Mouse (Mus musculus) forebrain, embryonic 12.5 days (tissue): Measurements from ENCODE around the gene Lsamp. TPM values are rescaled to one million over a fixed set of nuclear protein-coding genes. Genes with fewer than 3 reads are reported as not detected.

Source experiments
- ATAC-seq: fragments of 200-750 bp; cut with Nextera tagmentation; 2 replicates; pipeline ENCODE4 v1.8.0; 2017; ENCODE audit warnings: moderate TSS enrichment; ENCODE audit not compliant: low FRiP score
- H3K27ac ChIP-seq: fragments of 300-500 bp; sonication (generic); 2 replicates; pipeline ENCODE4 v1.5.1; 2016; ENCODE audit warnings: mild to moderate bottlenecking
- H3K27me3 ChIP-seq: fragments of 300-500 bp; sonication (generic); 2 replicates; pipeline ENCODE4 v1.6.1; 2016; ENCODE audit warnings: mild to moderate bottlenecking
- H3K36me3 ChIP-seq: fragments of 300-500 bp; sonication (generic); replicated peaks from 2 replicates; pipeline ENCODE4 v1.6.1; 2016; ENCODE audit warnings: mild to moderate bottlenecking
- H3K4me1 ChIP-seq: fragments of 300-500 bp; sonication (generic); 2 replicates; pipeline ENCODE4 v1.6.1; 2016
- H3K4me2 ChIP-seq: fragments of 300-500 bp; sonication (generic); 2 replicates; pipeline ENCODE4 v1.6.1; 2016; ENCODE audit warnings: mild to moderate bottlenecking, moderate library complexity
- H3K4me3 ChIP-seq: fragments of 300-500 bp; sonication (generic); replicated peaks from 2 replicates; pipeline ENCODE4 v1.5.1; 2016; ENCODE audit warnings: mild to moderate bottlenecking
- H3K9ac ChIP-seq: fragments of 300-500 bp; sonication (generic); 2 replicates; pipeline ENCODE4 v1.6.1; 2016; ENCODE audit warnings: mild to moderate bottlenecking
- H3K9me3 ChIP-seq: fragments of 300-500 bp; sonication (generic); 2 replicates; pipeline ENCODE4 v1.6.1; 2016
- WGBS: fragments of 180-500 bp; shearing (Covaris S2); methylation state at CpG from one replicate; pipeline ENCODE4 v1.1.7; 2016; 5-methylcytosine and 5-hydroxymethylcytosine counted together
- polyA plus RNA-seq: library from polyadenylated mRNA; unstranded; fragments of >200 nt; fragmentation: Nextera tagmentation; extraction: Ambion mirVana; gene quantifications from 2 replicates; pipeline ENCODE4 v1.2.1, GENCODE M21; 2016

Lsamp gene
- polyA plus RNA-seq, 1 experiment from 2014 or later: 24.6 TPM

GRCm38 (mm10) chr16:42033449-42033848 is 2049.3 kb downstream of the Lsamp start:
- no peak overlapping the region for H3K9ac ChIP-seq
- H3K9me3 ChIP-seq: no peaks in the 10 kb centered on the region
- WGBS: 99% methylated on average over 2 of the region's 2 CpGs
- H3K36me3 ChIP-seq: no peaks in the 10 kb centered on the region
- no peak overlapping the region for H3K4me2 ChIP-seq
- no peaks in the 10 kb centered on the region for H3K4me1 ChIP-seq
- H3K27ac ChIP-seq: no peak overlapping the region
- H3K27me3 ChIP-seq: no peaks in the 10 kb centered on the region
- no peak for ATAC-seq
- no peak overlapping the region for H3K4me3 ChIP-seq

- H3K4me1 ChIP-seq: no peaks in the 10 kb centered on the region
- no peak overlapping the region for H3K9ac ChIP-seq
- no peak overlapping the region for H3K4me2 ChIP-seq
- no peak for ATAC-seq
- H3K4me3 ChIP-seq: no peak overlapping the region
- no peak overlapping the region for H3K27ac ChIP-seq
- no peaks in the 10 kb centered on the region for H3K36me3 ChIP-seq
- H3K27me3 ChIP-seq: no peaks in the 10 kb centered on the region
- no peaks in the 10 kb centered on the region for H3K9me3 ChIP-seq
Observed at GRCm38 (mm10) chr16:42048138-42048537, 2064.0 kb downstream of the Lsamp start.

GRCm38 (mm10) chr16:42059927-42060326 is 2075.8 kb downstream of the Lsamp start:
- H3K36me3 ChIP-seq: no peaks in the 10 kb centered on the region
- H3K4me3 ChIP-seq: no peak overlapping the region
- no peaks in the 10 kb centered on the region for H3K4me1 ChIP-seq
- H3K27ac ChIP-seq: no peak overlapping the region
- H3K4me2 ChIP-seq: no peak overlapping the region
- H3K9me3 ChIP-seq: no peaks in the 10 kb centered on the region
- no peak for ATAC-seq
- 80% methylated on average over 3 of the region's 3 CpGs for WGBS
- H3K9ac ChIP-seq: no peak overlapping the region
- no peaks in the 10 kb centered on the region for H3K27me3 ChIP-seq

GRCm38 (mm10) chr16:42074325-42074724 is 2090.2 kb downstream of the Lsamp start:
- Histone ChIP-seq H3K4me2 (no peak overlapping the region), H3K27ac (no peak overlapping the region), H3K9me3 (no peaks in the 10 kb centered on the region), H3K9ac (no peak overlapping the region), H3K27me3 (no peaks in the 10 kb centered on the region), H3K36me3 (no peaks in the 10 kb centered on the region), H3K4me3 (no peak overlapping the region), H3K4me1 (no peaks in the 10 kb centered on the region)
- WGBS: 82% methylated on average over 3 of the region's 3 CpGs
- ATAC-seq: no peak

- Histone ChIP-seq H3K9me3 (no peaks in the 10 kb centered on the region), H3K4me2 (no peak overlapping the region), H3K27me3 (no peaks in the 10 kb centered on the region), H3K4me1 (no peaks in the 10 kb centered on the region), H3K4me3 (no peak overlapping the region), H3K9ac (no peak overlapping the region), H3K36me3 (no peaks in the 10 kb centered on the region), H3K27ac (no peak overlapping the region)
- no peak for ATAC-seq
- 79% methylated on average over 4 of the region's 4 CpGs for WGBS
Observed at GRCm38 (mm10) chr16:42079573-42079972, 2095.4 kb downstream of the Lsamp start.

- Histone ChIP-seq H3K4me3 (no peak overlapping the region), H3K36me3 (no peaks in the 10 kb centered on the region), H3K27me3 (no peaks in the 10 kb centered on the region), H3K27ac (no peak overlapping the region), H3K4me1 (no peaks in the 10 kb centered on the region), H3K9ac (no peak overlapping the region), H3K4me2 (no peak overlapping the region), H3K9me3 (no peaks in the 10 kb centered on the region)
- no peak for ATAC-seq
- WGBS: 74% methylated on average over 2 of the region's 2 CpGs
Observed at GRCm38 (mm10) chr16:42081611-42082010, 2097.4 kb downstream of the Lsamp start.

- no peak overlapping the region for H3K27ac ChIP-seq
- H3K4me1 ChIP-seq: no peaks in the 10 kb centered on the region
- no peaks in the 10 kb centered on the region for H3K9me3 ChIP-seq
- H3K9ac ChIP-seq: no peak overlapping the region
- H3K4me3 ChIP-seq: no peak overlapping the region
- H3K27me3 ChIP-seq: no peaks in the 10 kb centered on the region
- ATAC-seq: no peak
- H3K4me2 ChIP-seq: no peak overlapping the region
- no peaks in the 10 kb centered on the region for H3K36me3 ChIP-seq
- 91% methylated on average over 1 of the region's 1 CpGs for WGBS
Observed at GRCm38 (mm10) chr16:42097510-42097909, 2113.3 kb downstream of the Lsamp start.

- Histone ChIP-seq H3K4me3 (no peak overlapping the region), H3K9me3 (no peaks in the 10 kb centered on the region), H3K36me3 (no peaks in the 10 kb centered on the region), H3K4me1 (no peaks in the 10 kb centered on the region), H3K27ac (no peak overlapping the region), H3K9ac (no peak overlapping the region), H3K27me3 (no peaks in the 10 kb centered on the region), H3K4me2 (no peak overlapping the region)
- ATAC-seq: no peak
- 78% methylated on average over 2 of the region's 2 CpGs for WGBS
Observed at GRCm38 (mm10) chr16:42102186-42102585, 2118.0 kb downstream of the Lsamp start.

GRCm38 (mm10) chr16:42102635-42103034 is 2118.5 kb downstream of the Lsamp start:
- H3K36me3 ChIP-seq: no peaks in the 10 kb centered on the region
- WGBS: 84% methylated on average over 8 of the region's 8 CpGs
- no peak for ATAC-seq

GRCm38 (mm10) chr16:42112251-42112650 is 2128.1 kb downstream of the Lsamp start:
- no peaks in the 10 kb centered on the region for H3K36me3 ChIP-seq
- 91% methylated on average over 1 of the region's 1 CpGs for WGBS
- H3K4me3 ChIP-seq: no peak overlapping the region
- no peaks in the 10 kb centered on the region for H3K9me3 ChIP-seq
- ATAC-seq: no peak
- no peak overlapping the region for H3K9ac ChIP-seq
- H3K27ac ChIP-seq: no peak overlapping the region
- no peaks in the 10 kb centered on the region for H3K27me3 ChIP-seq
- no peak overlapping the region for H3K4me2 ChIP-seq
- H3K4me1 ChIP-seq: no peaks in the 10 kb centered on the region

More at GRCm38 (mm10) chr16:42102635-42103034, 2118.5 kb downstream of the Lsamp start:
- H3K27me3 ChIP-seq: no peaks in the 10 kb centered on the region
- H3K9me3 ChIP-seq: no peaks in the 10 kb centered on the region
- no peak overlapping the region for H3K4me3 ChIP-seq
- no peak overlapping the region for H3K4me2 ChIP-seq
- H3K27ac ChIP-seq: no peak overlapping the region
- no peaks in the 10 kb centered on the region for H3K4me1 ChIP-seq
- H3K9ac ChIP-seq: no peak overlapping the region

- Histone ChIP-seq H3K36me3 (no peaks in the 10 kb centered on the region), H3K4me1 (no peaks in the 10 kb centered on the region), H3K4me2 (no peak overlapping the region), H3K9me3 (no peaks in the 10 kb centered on the region), H3K9ac (no peak overlapping the region), H3K4me3 (no peak overlapping the region), H3K27ac (no peak overlapping the region), H3K27me3 (no peaks in the 10 kb centered on the region)
- no peak for ATAC-seq
- 90% methylated on average over 2 of the region's 2 CpGs for WGBS
Observed at GRCm38 (mm10) chr16:42113246-42113645, 2129.1 kb downstream of the Lsamp start.

- ATAC-seq: no peak
- Histone ChIP-seq H3K9ac (no peak overlapping the region), H3K36me3 (no peaks in the 10 kb centered on the region), H3K27me3 (no peaks in the 10 kb centered on the region), H3K27ac (no peak overlapping the region), H3K4me3 (no peak overlapping the region), H3K4me2 (no peak overlapping the region), H3K9me3 (no peaks in the 10 kb centered on the region), H3K4me1 (no peaks in the 10 kb centered on the region)
- 95% methylated on average over 6 of the region's 6 CpGs for WGBS
Observed at GRCm38 (mm10) chr16:42121788-42122187, 2137.6 kb downstream of the Lsamp start.

GRCm38 (mm10) chr16:42123826-42124225 is 2139.7 kb downstream of the Lsamp start:
- Histone ChIP-seq H3K9ac (no peak overlapping the region), H3K4me2 (no peak overlapping the region), H3K4me3 (no peak overlapping the region), H3K27me3 (no peaks in the 10 kb centered on the region), H3K27ac (no peak overlapping the region), H3K4me1 (no peaks in the 10 kb centered on the region), H3K9me3 (no peaks in the 10 kb centered on the region), H3K36me3 (no peaks in the 10 kb centered on the region)
- 53% methylated on average over 4 of the region's 4 CpGs for WGBS
- ATAC-seq: no peak

- ATAC-seq: no peak
- H3K4me1 ChIP-seq: no peaks in the 10 kb centered on the region
- H3K9me3 ChIP-seq: no peaks in the 10 kb centered on the region
- WGBS: 89% methylated on average over 2 of the region's 2 CpGs
- H3K4me2 ChIP-seq: no peak overlapping the region
- H3K36me3 ChIP-seq: no peaks in the 10 kb centered on the region
- H3K4me3 ChIP-seq: no peak overlapping the region
- H3K27ac ChIP-seq: no peak overlapping the region
- H3K27me3 ChIP-seq: no peaks in the 10 kb centered on the region
- H3K9ac ChIP-seq: no peak overlapping the region
Observed at GRCm38 (mm10) chr16:42126061-42126460, 2141.9 kb downstream of the Lsamp start.
